Mouse (Mus musculus) bone marrow, adult 2 months (tissue): Measurements from ENCODE around the gene Stra8. TPM values are rescaled to one million over a fixed set of nuclear protein-coding genes. Genes with fewer than 3 reads are reported as not detected.

Experiments used
- H3K27ac ChIP-seq: fragments of 200-500 bp; 2 replicates; pipeline ENCODE4 v1.5.1; 2012; ENCODE audit warnings: low read depth, mild to moderate bottlenecking, control low read depth, inconsistent platforms, low read length; ENCODE audit not compliant: control insufficient read depth, poor library complexity, insufficient read depth
- H3K4me1 ChIP-seq: fragments of 200-500 bp; 2 replicates; pipeline ENCODE4 v1.6.1; 2011; ENCODE audit warnings: low read length; ENCODE audit not compliant: control insufficient read depth, insufficient read depth
- H3K4me3 ChIP-seq: fragments of 200-500 bp; replicated peaks from 2 replicates; pipeline ENCODE3; 2011; ENCODE audit warnings: mild to moderate bottlenecking, low read depth, low read length, control low read depth; ENCODE audit not compliant: control insufficient read depth
- CTCF ChIP-seq: fragments of 200-500 bp; IDR thresholded peaks from 2 replicates; pipeline ENCODE4 v1.5.1; 2011; ENCODE audit warnings: low read length, control low read depth; ENCODE audit not compliant: control insufficient read depth, insufficient read depth
- POLR2A ChIP-seq: fragments of 200-500 bp; IDR thresholded peaks from 2 replicates; pipeline ENCODE4 v1.6.1; 2011; ENCODE audit warnings: low read depth, mild to moderate bottlenecking, control low read depth, low read length, borderline replicate concordance; ENCODE audit not compliant: control insufficient read depth
- WGBS: fragments of 180-500 bp; shearing (Covaris S2); methylation state at CpG from one replicate; pipeline ENCODE4 v1.1.7; 2018; 5-methylcytosine and 5-hydroxymethylcytosine counted together
- polyA plus RNA-seq: library from polyadenylated mRNA; stranded (reverse); fragments of >200 nt; gene quantifications from 2 replicates; pipeline ENCODE4 v1.2.4, GENCODE M21; 2011; ENCODE audit warnings: low replicate concordance; ENCODE audit not compliant: missing spikeins, insufficient read depth, insufficient read length

Gene Stra8
- polyA plus RNA-seq, 1 experiment = 1.4 TPM

DNA sequence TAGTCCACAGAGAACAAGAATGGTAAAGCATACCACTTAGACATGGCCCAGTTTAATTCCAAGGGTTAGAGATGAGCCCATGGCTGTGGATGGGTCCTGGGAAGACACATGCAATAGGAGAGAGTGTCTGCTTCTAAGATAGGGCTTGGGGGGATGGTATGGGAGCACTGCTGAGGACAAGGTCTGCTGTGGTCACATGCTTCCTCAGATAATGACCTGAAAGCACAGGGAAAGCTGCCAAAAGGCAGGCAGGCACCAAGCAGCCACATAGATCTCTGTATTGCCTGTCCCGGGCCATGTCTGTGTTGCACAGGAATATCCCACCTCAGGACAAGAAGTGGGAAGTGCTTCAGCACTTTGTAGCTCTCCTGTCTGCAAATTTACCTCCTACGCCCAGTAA lies 20.8 kb upstream of the Stra8 start:
- Histone ChIP-seq H3K4me1 (no peaks in the 10 kb centered on the region; the same call in 1 of the 2 replicates), H3K4me3 (no peak overlapping the region), H3K27ac (no peak overlapping the region)
- WGBS = 62% methylated on average over 2 of the region's 2 CpGs
- TF ChIP-seq CTCF (no peak), POLR2A (no peak)

DNA sequence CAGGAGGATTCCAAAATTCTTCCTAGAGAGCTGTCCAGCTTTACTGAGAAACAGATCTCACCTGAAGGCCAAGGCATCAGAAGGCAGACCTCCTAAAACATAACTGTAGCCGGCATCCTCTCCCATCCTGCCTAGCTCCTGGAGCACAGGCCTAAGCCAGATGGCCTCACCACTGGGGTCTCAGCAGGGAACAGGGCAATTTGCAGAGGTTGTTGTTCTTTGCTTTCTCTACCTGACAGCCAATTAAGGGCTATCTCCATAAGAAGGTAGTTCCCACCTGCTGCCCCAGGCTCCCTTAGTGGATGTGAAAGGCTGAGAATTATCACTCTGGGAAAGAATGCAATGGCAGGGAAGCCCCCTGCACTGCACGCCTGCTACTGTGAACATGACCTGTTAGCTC lies 19.0 kb upstream of the Stra8 start:
- Histone ChIP-seq H3K27ac (no peak overlapping the region), H3K4me3 (no peak overlapping the region), H3K4me1 (no peaks in the 10 kb centered on the region; the same call in 1 of the 2 replicates)
- WGBS = 93% methylated on average over 2 of the region's 2 CpGs
- TF ChIP-seq POLR2A (no peak), CTCF (no peak)

GRCm38 (mm10) chr6:34901911-34902444 lies 18.0 kb upstream of the Stra8 start:
- Histone ChIP-seq H3K4me1 (no peaks in the 10 kb centered on the region; the same call in 1 of the 2 replicates), H3K27ac (peak overlapping the region; percentile 56), H3K4me3 (no peak overlapping the region)
- 43% methylated on average over 9 of the region's 9 CpGs for WGBS
- no peak for TF ChIP-seq CTCF
- TF ChIP-seq POLR2A = no peak

GRCm38 (mm10) chr6:34902578-34902977 lies 17.4 kb upstream of the Stra8 start:
- Histone ChIP-seq H3K4me3 (no peak overlapping the region), H3K27ac (no peak overlapping the region), H3K4me1 (no peaks in the 10 kb centered on the region; the same call in 1 of the 2 replicates)
- 88% methylated on average over 7 of the region's 7 CpGs for WGBS
- no peak for TF ChIP-seq POLR2A
- no peak for TF ChIP-seq CTCF

- Histone ChIP-seq H3K27ac (no peak overlapping the region), H3K4me1 (peaks cover 3% of the 10 kb centered on the region; the same call in 1 of the 2 replicates), H3K4me3 (no peak overlapping the region)
- TF ChIP-seq POLR2A = no peak
- TF ChIP-seq CTCF = no peak
- 79% methylated on average over 5 of the region's 5 CpGs for WGBS
These were observed 16.5 kb upstream of the Stra8 start for GRCm38 (mm10) chr6:34903441-34903840.

- Histone ChIP-seq H3K4me3 (no peak overlapping the region), H3K27ac (no peak overlapping the region), H3K4me1 (peaks cover 3% of the 10 kb centered on the region; the same call in 1 of the 2 replicates)
- WGBS = 86% methylated on average over 10 of the region's 10 CpGs
- TF ChIP-seq CTCF = no peak
- no peak for TF ChIP-seq POLR2A
These were observed 16.1 kb upstream of the Stra8 start for GRCm38 (mm10) chr6:34903851-34904250.

- Histone ChIP-seq H3K4me3 (no peak overlapping the region), H3K4me1 (peaks cover 3% of the 10 kb centered on the region; the same call in 1 of the 2 replicates), H3K27ac (no peak overlapping the region)
- 88% methylated on average over 6 of the region's 6 CpGs for WGBS
- TF ChIP-seq POLR2A (no peak), CTCF (no peak)
These were observed 15.6 kb upstream of the Stra8 start for GRCm38 (mm10) chr6:34904361-34904760.

- peaks cover 3% of the 10 kb centered on the region; the same call in 1 of the 2 replicates for H3K4me1 ChIP-seq
- TF ChIP-seq POLR2A = no peak
- no peak for TF ChIP-seq CTCF
- WGBS = 75% methylated on average over 2 of the region's 2 CpGs
- H3K27ac ChIP-seq = no peak overlapping the region
- no peak overlapping the region for H3K4me3 ChIP-seq
These were observed 13.8 kb upstream of the Stra8 start for GRCm38 (mm10) chr6:34906125-34906524.
